Mouse (Mus musculus): Measurements from ENCODE around the gene Lrp1. TPM values are rescaled to one million over a fixed set of nuclear protein-coding genes. Genes with fewer than 3 reads are reported as not detected.

Lrp1 gene
- total RNA-seq, 2 experiments from 2014 or later, result 65.2 to 69.7 TPM

DNA sequence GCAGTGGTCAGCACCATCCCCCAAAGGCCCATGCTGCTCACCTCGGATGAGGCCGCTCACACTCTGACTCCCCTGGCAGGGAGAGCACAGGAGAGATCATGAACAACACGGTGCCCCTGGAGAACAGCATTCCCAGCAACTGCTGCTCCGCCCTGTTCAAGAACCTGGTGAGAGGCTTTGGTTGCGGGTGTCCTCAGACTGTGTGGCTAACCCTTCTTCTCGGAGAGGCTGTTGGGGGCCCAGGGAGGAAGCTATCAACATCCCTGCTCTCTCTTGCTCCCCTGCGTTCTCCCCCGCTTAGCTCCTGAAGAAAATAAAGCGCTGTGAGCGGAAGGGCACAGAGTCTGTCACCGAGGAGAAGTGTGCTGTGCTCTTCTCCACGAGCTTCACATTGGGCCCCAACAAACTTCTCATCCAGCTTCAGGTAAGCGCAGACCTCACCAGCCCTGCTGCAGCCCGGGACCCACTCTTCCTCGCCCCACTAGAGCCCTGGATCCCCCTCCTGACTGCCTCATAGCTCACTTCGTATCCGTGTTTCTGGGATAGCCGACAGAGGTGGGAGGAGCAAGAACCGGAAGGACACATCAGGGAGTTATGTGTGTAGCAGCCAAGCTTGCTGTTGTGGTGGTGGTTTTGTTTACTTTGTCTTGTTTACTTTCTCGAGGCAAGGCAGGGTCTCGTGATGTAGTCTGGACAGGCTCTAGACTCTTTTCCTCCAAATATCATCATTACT is 32.1 kb upstream of the Lrp1 start:
- no peak for DNase-seq

DNA sequence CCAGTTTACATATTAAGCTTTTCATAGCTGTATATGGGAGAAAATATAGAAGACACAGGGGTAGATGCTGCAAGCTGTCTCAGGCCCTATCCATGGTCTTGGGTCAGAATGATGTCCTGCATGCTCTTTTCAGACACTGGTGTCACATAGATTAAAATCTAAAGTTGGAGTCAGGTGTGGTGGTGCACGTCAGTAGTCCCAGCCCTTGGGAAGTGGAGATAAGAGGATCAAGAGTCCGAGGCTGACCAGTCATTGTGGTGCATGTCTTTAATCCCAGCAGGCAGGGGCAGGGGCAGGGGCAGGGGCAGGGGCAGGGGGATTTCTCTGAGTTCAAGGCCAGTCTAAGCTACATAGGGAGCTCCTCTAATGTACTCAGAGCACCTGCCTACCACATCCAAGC is 24.8 kb upstream of the Lrp1 start:
- DNase-seq, result no peak

DNA sequence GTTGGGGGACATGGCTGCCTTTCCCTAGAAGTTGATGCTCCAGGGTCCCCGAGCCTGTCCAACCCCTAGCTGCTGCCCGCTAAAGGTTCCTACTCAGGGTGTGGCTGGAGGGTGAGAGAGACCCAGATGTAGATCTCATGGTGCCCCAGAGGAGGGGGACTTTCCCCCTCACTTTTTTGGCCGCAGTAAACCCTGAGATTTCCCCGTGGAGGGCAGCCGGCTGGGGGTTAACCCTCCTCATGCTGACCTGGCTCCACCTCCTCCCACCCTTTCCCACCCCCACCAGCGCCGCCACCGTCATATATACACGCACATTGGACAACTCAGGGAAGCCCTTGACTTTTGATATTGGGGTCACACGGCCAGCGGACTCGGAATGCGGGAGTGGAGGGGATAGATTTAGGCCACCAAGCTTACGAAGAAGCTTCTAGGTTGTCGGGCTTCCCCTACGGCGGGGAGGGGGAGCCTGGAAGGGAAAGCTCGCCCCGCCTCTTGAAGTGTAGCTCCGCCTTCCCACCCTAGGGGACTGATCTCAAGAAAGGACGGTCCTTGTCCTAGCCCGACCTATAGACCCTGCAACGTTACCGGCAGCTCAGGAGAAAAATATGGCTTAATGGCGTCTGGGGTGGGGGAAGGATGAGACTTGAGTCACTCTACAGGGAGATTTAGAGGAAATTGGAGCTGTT is 22.7 kb upstream of the Lrp1 start:
- DNase-seq, result peak; percentile 91 to 93

DNA sequence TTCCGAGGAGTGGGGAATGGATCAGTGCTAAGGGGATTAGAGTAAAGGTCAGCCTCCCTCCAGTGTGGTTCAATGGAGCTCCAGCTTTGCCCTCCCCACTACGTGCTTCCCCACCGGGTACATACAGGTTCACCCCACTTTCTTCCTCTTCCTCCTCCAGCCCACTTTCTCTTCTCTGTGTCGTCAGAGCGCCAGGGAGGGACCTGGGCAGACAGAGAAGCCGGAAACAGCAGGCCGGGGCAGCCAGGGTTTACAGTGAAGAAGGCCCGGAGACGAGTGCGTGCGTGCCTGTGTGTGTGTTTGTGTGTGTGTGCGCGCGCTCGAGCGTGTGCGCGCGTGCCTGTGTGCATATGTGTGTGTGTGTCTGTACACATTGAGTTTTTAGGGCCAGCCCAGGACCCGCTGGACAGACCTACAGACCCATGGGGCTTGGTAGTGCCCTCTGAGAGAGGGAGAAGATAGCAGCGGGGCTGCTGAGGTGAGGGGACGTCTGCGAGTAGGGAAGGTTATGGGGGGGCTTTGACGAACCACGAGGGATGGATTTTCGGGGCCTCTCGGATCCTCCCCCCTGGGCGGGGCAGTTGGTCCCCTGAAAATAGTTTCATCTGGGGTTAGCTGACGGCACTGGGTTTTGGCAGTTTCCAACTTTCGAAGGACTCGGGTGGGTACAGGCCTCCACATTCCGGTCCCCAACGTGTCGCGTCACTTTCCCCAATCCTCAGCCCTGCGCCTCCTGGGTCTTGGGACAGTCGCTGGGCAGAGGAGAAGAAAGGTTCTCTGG is 22.0 kb upstream of the Lrp1 start, which contains the start of gene Stat6:
TSS of gene Stat6 (plus strand) at position 215 of the 781 bp plus-strand sequence.
- peak; percentile 90 to 93 for DNase-seq

DNA sequence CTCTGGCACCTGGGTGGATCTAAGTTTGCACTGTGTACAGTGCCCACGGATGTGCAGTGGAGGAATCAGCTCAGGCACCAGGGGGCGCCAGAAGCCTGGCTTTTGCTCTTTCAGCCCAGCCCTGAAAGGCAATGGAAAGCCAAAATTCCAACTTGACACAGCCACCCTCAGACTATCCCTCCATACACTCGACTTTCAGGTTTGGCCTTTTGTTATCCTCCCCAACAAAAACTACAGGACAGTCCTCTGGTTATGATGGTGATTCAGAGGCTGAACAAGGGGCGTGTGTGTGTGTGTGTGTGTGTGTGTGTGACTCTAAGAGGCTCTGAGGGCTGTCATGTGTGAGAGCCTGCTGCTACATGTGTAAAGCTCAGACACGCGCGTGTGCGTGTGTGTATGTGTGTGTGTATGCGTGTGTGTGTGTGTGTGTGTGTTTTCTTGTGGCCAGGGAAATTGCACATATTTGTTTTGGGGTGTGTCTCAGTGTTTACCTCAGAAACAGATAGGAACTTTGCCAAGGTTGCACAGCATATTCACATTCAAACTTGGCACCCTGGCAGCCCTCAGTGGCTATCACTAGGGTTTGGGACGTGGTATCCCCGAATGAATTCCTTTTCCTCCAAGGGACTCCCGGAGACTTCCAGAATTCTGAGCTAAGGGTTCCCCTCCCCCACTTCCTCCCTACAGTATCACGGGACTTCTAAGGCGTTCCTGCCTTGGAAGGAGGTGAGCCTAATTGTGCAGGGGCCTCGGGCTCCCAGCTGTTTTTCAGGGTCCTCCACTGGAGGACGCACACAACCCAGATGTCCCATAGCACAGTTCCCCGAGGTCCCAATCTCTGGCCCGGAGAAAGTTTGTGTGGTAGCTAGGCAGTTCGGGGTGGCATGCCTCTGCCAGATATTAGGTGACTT is 21.2 kb upstream of the Lrp1 start:
- DNase-seq, result peak; percentile 91 to 96

DNA sequence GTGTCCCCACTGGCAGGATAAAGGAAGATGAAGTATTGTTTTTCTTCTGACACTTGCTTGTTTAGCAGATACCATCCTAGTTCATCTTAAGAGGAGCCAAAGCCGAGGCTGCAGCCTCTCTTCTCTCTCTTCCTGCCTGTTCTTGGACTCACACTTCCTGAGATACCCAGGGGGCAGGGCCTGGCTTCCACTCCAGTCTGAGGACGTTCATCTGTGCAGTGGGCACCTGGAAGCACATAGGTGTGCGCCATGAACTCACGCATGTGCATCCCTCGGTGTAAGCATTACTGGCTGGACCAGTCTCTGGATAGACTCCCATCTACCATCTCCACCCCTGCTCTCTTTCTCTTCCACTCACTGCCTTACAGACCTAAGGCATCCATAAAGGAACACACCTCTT is 19.5 kb upstream of the Lrp1 start:
- DNase-seq, result no peak

DNA sequence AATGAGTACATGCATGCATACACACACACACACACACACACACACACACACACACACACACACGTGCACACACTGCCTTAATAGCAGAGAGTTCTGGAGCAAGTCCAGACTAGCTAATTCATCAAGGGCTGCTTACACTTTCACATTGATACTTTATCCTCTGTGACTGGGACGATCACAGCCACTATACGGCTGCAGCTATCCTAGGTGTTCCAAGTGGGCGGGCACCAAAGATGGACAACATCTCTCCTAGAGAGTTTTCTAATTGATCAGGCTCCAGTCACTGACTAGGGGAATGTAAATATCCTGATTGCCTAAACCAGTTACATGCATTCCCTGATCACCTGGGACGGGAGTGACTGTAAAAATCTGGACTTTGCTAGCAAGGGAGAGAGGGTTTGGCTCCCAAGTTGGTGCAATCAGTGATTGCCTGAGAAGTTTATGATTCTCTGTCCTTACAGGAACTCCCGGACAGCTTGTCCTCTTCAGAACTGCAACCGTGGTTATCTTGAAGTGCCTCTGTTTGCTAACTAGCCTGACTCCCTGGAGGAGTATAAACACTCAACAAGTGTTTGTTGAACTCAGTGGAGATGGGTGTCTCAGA is 11.8 kb upstream of the Lrp1 start:
- DNase-seq, result peak in 1 of 2 experiments; percentile 28

DNA sequence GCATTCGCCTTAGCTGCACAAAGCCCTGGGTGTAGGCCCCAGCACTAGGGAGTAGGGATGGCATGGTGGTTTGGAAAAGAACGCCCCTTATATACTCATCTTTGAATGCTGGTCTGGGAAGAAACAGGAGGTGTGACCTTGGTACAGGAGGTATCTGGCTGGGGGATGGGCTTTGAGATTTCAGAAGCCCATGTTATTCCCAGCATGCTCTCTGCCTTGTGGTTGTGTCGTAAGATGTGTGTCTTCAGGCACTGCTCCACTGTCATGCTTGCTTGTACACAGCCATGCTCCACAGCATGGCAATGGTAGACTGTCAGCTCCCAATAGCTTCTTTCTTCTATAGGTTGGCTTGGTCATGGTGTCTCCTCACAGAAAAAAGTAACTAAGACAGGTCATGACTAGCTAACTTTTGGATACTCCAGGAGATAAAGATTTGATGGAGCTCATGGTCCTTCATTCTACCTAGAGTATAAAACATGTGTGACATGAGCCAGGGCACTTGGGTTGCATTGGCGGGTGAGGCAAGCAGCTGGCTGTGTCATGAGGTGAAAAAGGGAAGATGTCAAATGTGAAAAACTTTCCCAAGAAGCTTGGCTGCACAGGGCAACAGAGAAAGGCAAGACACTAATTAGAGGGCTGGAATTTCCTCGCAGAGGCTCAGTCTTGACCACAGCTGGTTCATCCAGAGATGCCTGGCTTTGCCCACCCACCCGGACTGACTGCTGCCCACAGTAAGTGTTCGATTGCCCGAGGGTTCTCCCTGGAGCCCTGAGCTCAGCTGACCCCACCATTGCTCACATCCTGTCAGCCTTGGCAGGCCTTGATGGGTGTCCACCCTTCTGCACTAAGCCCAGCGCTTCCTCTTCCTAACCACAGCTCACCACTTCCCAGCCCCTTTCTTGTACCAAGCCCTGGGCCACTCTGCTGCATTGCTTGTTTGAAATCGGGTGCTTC is 10.6 kb upstream of the Lrp1 start:
- DNase-seq, result peak; percentile 62 to 80

DNA sequence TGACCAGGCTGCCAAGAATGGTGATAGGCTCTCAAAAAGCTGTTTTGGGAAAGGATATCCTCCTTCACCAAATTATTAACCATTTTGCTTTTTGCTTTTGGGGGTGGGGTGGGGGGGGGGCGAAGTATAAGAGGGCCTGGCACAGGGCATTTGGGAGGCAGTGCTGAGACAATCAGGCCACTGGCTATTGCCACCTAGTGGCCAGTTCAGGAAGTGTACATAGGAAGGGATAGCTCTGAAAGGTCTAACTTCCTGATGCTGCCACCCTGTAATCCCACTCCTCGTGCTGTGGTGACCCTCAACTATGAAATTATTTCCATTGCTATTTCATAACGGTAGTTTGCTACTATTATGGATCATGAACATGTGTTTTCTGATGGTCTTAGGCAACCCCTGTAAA is 5.5 kb upstream of the Lrp1 start:
- peak; percentile 57 to 76 for DNase-seq

DNA sequence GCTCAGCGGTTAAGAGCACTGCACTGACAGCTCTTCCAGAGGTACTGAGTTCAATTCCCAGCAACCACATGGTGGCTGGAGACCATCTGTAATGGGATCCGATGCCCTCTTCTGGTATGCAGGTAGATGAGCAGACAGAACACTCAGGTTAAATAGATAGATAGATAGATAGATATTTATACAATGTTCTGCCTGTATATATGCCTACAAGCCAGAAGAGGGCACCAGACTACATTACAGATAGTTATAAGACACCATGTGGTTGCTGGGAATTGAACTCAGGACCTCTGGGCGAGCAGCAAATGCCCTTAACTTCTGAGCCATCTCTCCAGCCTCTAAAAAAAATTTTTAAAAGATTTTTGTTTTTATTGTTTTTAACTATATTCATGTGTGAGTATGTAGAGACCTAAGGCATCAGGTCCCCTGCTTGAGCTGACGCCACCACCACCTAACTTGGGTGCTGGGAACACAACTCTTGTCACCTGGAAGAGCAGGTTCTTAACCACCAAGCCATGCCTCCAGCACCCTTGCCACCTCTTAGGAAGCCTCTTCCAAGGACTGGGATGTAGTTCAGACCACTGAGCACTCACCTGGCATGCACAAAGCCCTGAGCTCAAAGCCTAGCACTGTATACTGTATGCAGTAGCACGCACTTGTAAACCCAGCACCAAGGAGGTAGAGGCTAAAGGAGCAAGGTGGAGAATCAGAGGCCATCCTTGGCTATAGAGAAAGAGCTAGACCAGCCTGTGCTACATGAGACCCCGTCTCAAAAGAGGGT is 2.7 kb upstream of the Lrp1 start:
- no peak for DNase-seq

DNA sequence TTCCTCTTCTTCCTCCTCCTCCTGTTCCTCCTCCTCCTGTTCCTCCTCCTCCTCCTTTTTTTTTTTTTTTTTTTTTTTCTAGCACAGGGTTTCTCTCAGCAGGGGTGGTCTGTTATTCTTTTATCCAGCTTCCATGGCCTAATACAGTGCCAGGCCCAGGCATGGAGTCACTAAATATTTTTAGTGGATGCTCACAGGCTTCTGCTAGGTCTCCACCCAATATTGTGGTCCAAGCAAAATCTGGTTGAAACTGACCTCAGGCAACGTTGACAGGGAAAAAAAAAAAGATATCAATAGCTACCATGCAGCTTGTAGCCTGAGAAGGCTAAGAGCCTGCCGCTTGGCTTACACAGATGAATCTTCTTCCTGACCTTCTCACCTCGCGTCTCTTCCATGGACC is 1.7 kb upstream of the Lrp1 start:
- DNase-seq, result peak in 1 of 2 experiments; percentile 40

DNA sequence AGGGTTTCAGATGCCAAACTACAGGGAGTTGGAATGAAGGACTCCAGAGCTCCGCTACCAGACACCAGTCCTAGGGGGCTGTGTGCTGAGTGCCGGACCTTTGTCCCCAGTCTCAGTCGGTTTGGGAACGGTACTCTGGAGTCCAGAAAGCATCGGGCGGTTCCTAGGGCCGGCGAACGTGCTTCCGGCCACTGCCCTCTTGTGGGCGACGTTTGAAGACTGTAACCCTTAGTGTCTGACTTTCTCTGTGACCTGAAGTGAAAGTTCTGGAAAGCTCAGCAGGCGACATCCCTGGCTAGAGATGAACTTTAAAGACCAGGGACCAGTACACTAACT is 1.1 kb upstream of the Lrp1 start:
- peak; percentile 86 to 88 for DNase-seq

DNA sequence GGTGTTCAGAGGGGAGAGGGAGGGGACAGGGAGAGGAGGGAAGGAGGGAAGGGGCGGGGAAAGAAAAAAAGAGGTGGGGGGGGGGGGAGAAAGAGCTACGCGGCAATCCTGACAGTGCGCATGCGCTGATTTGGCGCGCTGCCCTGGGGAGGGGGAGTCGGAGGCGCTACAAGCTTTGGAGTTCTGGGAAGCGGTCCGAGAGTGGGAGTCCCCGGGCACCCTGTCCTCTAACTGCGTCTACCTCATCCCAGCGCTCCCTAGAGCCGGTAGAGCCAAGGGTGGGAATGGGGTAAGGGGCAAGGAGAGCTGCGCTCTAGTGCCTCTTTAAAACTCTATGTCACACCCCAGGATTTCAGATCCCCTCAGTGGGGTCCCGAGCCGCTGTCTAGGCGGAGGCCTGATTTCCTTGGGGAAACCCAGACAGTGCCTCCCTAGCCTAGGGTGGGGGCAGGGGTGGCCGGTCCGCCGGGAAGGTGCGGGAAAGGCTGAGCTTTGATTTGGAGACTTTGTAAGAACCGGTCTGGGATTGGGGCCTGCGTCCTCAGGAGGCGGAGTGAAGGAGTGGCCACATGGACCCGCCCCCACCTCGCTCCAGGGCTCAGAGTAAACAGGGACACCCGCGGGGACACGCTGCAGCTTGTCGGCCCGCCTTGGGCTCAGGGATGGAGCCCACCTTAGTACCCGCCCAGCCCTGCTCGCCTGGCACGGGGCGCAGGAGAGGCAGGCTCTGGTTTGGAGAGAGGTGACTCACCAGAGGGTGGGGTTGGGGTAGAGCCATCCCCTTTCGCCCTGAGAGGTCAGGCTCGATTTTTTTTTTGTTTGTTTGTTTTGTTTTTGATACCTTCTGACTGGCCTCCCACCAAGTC is 476 bp upstream of the Lrp1 start:
- peak; percentile 95 to 96 for DNase-seq

DNA sequence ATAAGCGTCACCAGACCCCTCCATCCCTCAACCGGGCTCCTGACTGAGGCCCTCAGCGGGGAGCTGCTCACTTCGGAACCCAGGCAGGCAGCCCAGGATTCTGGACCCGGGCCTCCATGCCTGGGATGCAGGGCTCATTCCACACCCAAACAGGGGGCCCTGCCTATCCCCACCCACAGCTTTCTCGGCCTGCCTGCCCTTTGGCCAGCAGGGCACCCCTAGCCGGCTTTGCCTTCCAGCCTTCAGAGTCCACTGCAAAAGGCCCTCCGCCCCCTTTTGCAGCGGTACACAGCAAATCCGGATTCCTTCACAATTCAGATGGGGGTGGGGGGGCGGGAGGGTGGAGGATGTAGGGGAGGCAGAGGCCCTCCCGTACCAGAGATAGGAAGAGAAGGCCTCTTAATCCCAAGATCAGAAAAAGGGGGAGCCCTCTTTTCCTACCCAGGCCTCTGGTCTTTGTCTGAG is 975 bp downstream of the Lrp1 start:
- DNase-seq, result peak in 1 of 2 experiments; percentile 42

DNA sequence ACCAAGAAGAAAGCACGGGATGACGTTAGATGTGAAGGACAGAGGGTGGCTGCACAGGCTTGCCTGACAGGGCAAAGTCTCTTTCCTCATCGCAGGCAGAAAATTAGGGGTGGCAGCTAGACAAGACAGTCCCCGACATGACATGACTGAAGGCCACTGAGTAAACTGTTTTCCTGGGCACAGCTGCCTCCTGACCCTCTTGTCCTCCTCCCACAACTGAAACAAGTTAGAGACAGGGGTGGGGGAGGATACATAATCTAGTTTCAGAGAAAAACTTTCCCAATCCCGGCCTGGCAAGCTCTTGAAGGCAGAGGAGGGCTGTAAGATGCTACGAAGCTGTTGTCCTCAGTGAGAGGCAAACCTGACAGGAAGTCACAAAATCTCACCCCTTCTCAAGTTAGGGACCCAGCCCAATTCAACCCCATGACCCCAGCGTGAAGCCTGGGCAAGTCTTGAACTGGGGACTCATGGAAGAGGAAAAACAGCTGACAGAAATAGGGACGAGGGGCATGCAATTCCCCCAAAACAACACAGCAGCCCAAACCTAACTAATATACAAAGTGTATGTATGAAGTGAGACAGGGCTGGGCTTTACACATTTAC is 1.7 kb downstream of the Lrp1 start:
- peak; percentile 46 to 60 for DNase-seq

DNA sequence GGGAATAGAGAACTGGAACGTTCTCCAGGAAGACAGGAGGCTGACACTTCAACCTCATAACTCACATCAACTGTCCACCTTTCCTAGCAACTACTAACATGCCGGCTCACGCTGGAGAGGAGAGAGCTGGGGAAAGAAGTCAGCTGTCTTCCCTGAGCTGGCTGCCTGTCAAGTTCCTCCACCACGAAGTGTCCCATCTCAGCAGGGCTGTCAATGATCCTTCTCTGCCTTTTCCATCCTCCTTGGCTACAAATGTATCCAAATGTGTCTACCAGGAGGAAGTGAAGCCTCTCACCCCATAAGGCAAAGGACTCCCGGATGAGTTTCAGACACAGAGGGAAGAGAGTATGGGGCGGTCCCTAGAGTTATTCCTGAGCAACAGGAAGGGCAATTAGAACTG is 2.8 kb downstream of the Lrp1 start:
- peak; percentile 56 to 62 for DNase-seq

DNA sequence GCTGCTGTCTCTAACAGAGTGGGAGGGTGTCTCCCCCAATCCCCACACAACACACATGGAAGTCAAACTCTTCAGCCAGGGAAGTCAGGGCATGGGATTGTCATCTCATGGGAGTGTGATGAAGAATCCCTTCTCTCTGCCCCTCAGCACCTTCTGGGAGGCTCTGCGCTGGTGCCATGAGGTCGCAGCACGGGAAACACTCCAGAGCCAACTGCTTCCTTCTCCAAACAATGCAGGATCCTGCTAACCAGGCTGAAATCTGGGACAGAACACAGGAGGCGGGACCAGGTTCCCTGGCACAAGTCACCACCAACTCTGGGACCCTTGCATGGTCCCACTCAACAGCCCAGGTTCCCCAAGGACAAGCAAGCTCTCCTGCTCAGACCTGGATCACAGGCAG is 3.7 kb downstream of the Lrp1 start:
- DNase-seq, result no peak

DNA sequence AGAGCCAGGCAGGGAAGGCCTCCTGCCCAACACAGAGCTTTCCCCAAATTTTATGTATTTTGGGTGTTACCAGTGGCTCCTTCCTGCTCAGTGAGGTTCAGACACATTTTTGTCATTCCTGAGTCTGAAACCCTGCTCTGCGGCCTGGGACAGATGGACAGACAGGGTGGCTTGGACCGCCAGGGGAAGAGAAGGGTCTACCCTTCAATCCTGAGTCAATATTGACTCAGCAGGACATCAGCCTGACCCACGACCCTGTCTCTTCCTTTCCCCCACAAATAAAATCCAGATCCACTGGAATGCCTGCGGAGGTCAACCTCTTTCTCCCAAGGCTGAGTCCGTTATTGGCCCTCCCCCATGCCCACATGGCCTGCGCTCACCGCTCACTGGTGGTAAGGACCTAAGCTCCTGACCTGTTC is 4.7 kb downstream of the Lrp1 start:
- no peak for DNase-seq

All from heart, adult 18-20 months (tissue).